Mouse (Mus musculus): ENCODE measurements around the gene Sod3. TPM values are rescaled to one million over a fixed set of nuclear protein-coding genes. Genes with fewer than 3 reads are reported as not detected.

Gene Sod3
- polyA plus RNA-seq, 1 experiment from 2014 or later: 0.56 TPM

Other genes with a start within 250 kb of the Sod3 start
- gene Dhx15, start 173.3 kb upstream of the Sod3 start, polyA plus RNA-seq (2016; fragmentation: Nextera tagmentation; extraction: Ambion mirVana): 225 and 226 TPM in 2 replicates
- 1.5 and 2.7 TPM in 2 replicates for gene Ccdc149, start 107.7 kb downstream of the Sod3 start, polyA plus RNA-seq (2016; fragmentation: Nextera tagmentation; extraction: Ambion mirVana)
- 0.89 and 1.1 TPM in 2 replicates for gene Lgi2, start 202.7 kb downstream of the Sod3 start, polyA plus RNA-seq (2016; fragmentation: Nextera tagmentation; extraction: Ambion mirVana)